Mouse (Mus musculus) megakaryocyte, embryonic 14.5 days (primary cell): ENCODE measurements at regions not wholly inside any gene's neighbourhood (a gene's known extent, or its start where the extent isn't known, plus 50 kb on each side); places are given as distances from the start of the nearest gene placed in this dataset.

Experiments used
- H3K27me3 ChIP-seq: replicated peaks from 2 replicates; pipeline ENCODE3; 2012; ENCODE audit warnings: inconsistent platforms
- H3K36me3 ChIP-seq: replicated peaks from 2 replicates; pipeline ENCODE3; 2012; ENCODE audit warnings: low read length, inconsistent platforms, mixed read lengths
- H3K4me1 ChIP-seq: 2 replicates; pipeline ENCODE4 v1.6.1; 2012; ENCODE audit warnings: inconsistent platforms
- H3K4me3 ChIP-seq: replicated peaks from 2 replicates; pipeline ENCODE3; 2012; ENCODE audit warnings: moderate library complexity, mild to moderate bottlenecking, inconsistent platforms
- H3K9me3 ChIP-seq: 2 replicates; pipeline ENCODE4 v1.6.1; 2012; ENCODE audit warnings: inconsistent platforms
- FLI1 ChIP-seq: IDR thresholded peaks from 2 replicates; pipeline ENCODE4 v1.6.1; 2012; ENCODE audit warnings: low read length, inconsistent platforms, mixed read lengths
- GATA1 ChIP-seq: IDR thresholded peaks from 3 replicates; pipeline ENCODE4 v1.6.1; 2012; ENCODE audit warnings: mixed read lengths, low read length, inconsistent platforms, borderline replicate concordance

DNA sequence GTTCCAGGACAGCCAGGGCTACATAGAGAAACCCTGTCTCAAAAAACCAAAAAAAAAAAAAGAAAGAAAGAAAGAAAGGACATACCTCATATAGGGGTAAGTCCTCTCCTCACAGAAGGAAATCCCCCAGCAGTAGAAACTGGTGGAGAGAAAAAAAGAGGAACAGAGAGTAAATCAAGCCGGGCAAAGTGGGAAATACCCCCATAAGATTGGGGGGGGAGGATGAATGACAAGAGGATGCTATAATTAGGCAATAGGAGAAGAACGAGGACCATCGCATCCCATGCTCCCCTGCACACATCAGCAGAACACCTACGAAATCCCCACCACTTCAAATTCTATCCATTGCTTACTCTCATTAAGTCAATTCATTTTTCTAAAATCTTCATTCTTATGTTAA lies 211.1 kb upstream of the Jarid2 start:
- no peak overlapping the region for H3K4me3 ChIP-seq
- H3K4me1 ChIP-seq = peaks cover 61% of the 10 kb centered on the region
- no peaks in the 10 kb centered on the region for H3K9me3 ChIP-seq
- no peaks in the 10 kb centered on the region for H3K36me3 ChIP-seq
- no peak for TF ChIP-seq GATA1
- no peak for TF ChIP-seq FLI1
- no peaks in the 10 kb centered on the region for H3K27me3 ChIP-seq

GRCm38 (mm10) chr13:44523516-44523915 lies 205.8 kb upstream of the Jarid2 start:
- TF ChIP-seq GATA1 = no peak
- no peak for TF ChIP-seq FLI1
- peaks cover 55% of the 10 kb centered on the region for H3K4me1 ChIP-seq
- peaks cover 2% of the 10 kb centered on the region for H3K36me3 ChIP-seq
- no peaks in the 10 kb centered on the region for H3K27me3 ChIP-seq
- no peaks in the 10 kb centered on the region for H3K9me3 ChIP-seq
- H3K4me3 ChIP-seq = no peak overlapping the region

DNA sequence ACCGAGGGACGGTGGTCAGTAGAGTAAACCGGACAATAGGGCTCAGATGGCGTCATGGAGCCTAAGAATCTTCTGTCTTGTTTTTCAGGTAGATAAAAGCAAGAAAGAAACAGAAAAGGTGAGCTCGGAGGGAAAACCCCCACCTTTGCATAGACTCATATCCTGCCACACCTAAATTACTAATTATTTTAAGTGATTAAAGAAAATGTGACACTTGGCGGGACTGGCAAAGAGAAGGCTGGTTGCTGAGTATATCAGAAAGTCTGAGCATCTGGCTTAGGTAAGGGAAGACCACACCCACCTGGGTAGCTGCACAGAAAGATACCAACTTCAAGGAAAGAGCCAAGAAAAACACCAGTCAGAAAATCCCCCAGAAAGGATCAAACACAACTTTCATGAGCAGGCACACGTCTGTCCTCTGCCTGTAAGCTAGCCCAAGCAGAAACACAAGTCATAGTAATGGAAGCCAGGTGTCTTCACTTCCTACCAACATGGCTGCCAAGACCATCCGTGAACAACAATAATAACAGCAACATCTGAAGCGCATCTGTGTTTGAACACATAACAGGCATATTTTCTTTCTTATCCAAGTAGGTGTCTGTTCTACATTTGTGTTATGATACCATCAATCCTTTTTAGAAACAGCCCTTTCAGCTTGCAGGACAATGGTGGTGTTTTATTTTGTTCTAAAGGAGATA lies 198.3 kb upstream of the Jarid2 start:
- no peak overlapping the region for H3K4me3 ChIP-seq
- H3K36me3 ChIP-seq = peaks cover 25% of the 10 kb centered on the region
- peaks cover 6% of the 10 kb centered on the region for H3K9me3 ChIP-seq
- TF ChIP-seq FLI1 (no peak), GATA1 (no peak)
- peaks cover 66% of the 10 kb centered on the region for H3K4me1 ChIP-seq
- H3K27me3 ChIP-seq = no peaks in the 10 kb centered on the region

DNA sequence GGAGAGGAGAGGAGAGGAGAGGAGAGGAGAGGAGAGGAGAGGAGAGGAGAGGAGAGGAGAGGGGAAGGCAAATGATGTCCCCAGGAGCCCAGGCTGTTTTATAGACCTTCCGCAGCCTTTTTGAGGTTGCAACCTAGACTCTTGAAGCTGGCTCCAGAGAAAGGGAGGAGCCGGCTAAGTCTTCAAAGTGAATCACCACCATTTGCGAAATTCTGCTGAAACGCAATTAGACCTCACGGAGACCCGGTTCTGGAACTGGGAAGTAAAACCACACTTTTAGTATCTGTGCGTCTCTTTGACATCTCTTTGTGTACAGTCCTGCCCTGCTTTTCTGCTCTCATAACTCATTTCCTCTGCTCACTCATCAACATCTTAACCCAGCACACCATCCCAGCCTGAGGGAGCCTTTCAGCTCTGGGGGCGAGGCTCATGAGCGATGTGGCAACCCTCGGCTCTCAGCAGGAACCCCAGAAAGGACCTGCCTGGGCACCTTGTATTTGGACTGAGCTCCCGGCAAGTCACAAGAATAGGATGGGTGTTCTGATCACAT lies 196.6 kb upstream of the Jarid2 start:
- Histone ChIP-seq H3K9me3 (peaks cover 12% of the 10 kb centered on the region), H3K4me3 (peak overlapping the region; percentile 28), H3K27me3 (no peaks in the 10 kb centered on the region), H3K36me3 (peaks cover 40% of the 10 kb centered on the region), H3K4me1 (peaks cover 75% of the 10 kb centered on the region)
- TF ChIP-seq FLI1 = no peak
- no peak for TF ChIP-seq GATA1

- TF ChIP-seq FLI1 (no peak), GATA1 (no peak)
- H3K4me1 ChIP-seq = peaks cover 71% of the 10 kb centered on the region
- no peaks in the 10 kb centered on the region for H3K27me3 ChIP-seq
- peaks cover 55% of the 10 kb centered on the region for H3K36me3 ChIP-seq
- H3K9me3 ChIP-seq = peaks cover 12% of the 10 kb centered on the region
- H3K4me3 ChIP-seq = no peak overlapping the region
Observed at GRCm38 (mm10) chr13:44534575-44535080, 194.6 kb upstream of the Jarid2 start.

- Histone ChIP-seq H3K4me3 (peak overlapping the region; percentile 64), H3K36me3 (peaks cover 55% of the 10 kb centered on the region)
Observed at GRCm38 (mm10) chr13:44535441-44535840, 193.8 kb upstream of the Jarid2 start.

DNA sequence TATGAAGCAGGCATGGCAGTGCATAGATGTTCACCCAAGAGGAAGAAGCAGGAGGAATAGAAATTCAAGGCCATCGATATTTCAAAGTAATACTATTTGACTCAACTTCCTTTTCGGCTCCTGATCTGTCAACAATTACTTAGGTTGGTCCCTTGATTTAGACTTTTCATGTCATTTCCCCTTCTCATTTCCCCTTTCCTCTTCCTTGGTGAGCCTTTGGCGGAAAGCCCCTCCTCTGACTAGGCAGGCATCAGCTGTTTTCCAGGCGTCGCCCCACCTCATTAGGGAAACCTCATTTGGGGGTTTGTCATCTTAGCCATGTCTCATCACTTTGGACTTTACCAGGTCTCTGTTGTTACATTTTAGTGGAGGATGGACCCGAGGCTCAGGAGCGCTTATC lies 191.0 kb upstream of the Jarid2 start:
- no peak for TF ChIP-seq GATA1
- no peak for TF ChIP-seq FLI1
- no peak overlapping the region for H3K4me3 ChIP-seq
- H3K4me1 ChIP-seq = peaks cover 73% of the 10 kb centered on the region
- peaks cover 12% of the 10 kb centered on the region for H3K9me3 ChIP-seq
- H3K36me3 ChIP-seq = peaks cover 52% of the 10 kb centered on the region
- H3K27me3 ChIP-seq = no peaks in the 10 kb centered on the region

More at GRCm38 (mm10) chr13:44535441-44535840, 193.8 kb upstream of the Jarid2 start:
- no peak for TF ChIP-seq GATA1
- no peak for TF ChIP-seq FLI1
- Histone ChIP-seq H3K27me3 (no peaks in the 10 kb centered on the region), H3K9me3 (peaks cover 12% of the 10 kb centered on the region), H3K4me1 (peaks cover 70% of the 10 kb centered on the region)

GRCm38 (mm10) chr13:44540401-44540800 lies 188.9 kb upstream of the Jarid2 start:
- TF ChIP-seq FLI1 = no peak
- TF ChIP-seq GATA1 = no peak
- H3K9me3 ChIP-seq = peaks cover 10% of the 10 kb centered on the region

GRCm38 (mm10) chr13:44541243-44541653 lies 188.0 kb upstream of the Jarid2 start:
- Histone ChIP-seq H3K36me3 (peaks cover 33% of the 10 kb centered on the region), H3K4me1 (peaks cover 78% of the 10 kb centered on the region), H3K4me3 (no peak overlapping the region), H3K27me3 (no peaks in the 10 kb centered on the region), H3K9me3 (peaks cover 3% of the 10 kb centered on the region; the same call in 1 of the 2 replicates)
- TF ChIP-seq GATA1 (no peak), FLI1 (no peak)

More at GRCm38 (mm10) chr13:44540401-44540800, 188.9 kb upstream of the Jarid2 start:
- H3K36me3 ChIP-seq = peaks cover 40% of the 10 kb centered on the region
- H3K4me1 ChIP-seq = peaks cover 75% of the 10 kb centered on the region
- no peak overlapping the region for H3K4me3 ChIP-seq
- no peaks in the 10 kb centered on the region for H3K27me3 ChIP-seq

DNA sequence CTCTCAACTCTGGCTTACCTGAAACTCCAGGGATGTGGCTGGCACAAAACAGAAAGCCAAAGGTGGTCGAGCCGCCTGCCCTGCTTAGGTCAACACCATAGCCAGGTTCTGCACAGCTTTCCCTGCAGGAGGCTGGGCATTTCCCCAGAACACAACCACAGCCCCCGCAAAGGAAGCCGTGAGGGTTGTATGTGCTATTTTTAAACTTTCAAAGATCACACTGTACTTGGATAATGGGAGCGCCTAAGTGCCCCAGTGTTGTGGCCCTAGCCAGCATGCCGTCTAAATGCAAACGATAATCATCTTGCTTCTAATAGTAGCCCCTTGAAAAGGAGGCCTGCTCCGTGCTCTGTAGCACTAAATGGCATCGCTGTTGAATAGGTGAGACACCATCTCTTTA lies 184.5 kb upstream of the Jarid2 start:
- H3K27me3 ChIP-seq = no peaks in the 10 kb centered on the region
- peaks cover 8% of the 10 kb centered on the region for H3K36me3 ChIP-seq
- peak overlapping the region; percentile 47 for H3K4me3 ChIP-seq
- peaks cover 88% of the 10 kb centered on the region for H3K4me1 ChIP-seq
- TF ChIP-seq GATA1 (no peak), FLI1 (no peak)
- no peaks in the 10 kb centered on the region for H3K9me3 ChIP-seq

GRCm38 (mm10) chr13:44546289-44546688 lies 183.0 kb upstream of the Jarid2 start:
- H3K9me3 ChIP-seq = no peaks in the 10 kb centered on the region
- no peak overlapping the region for H3K4me3 ChIP-seq
- no peaks in the 10 kb centered on the region for H3K27me3 ChIP-seq
- H3K36me3 ChIP-seq = peaks cover 8% of the 10 kb centered on the region
- peaks cover 90% of the 10 kb centered on the region for H3K4me1 ChIP-seq
- no peak for TF ChIP-seq FLI1
- no peak for TF ChIP-seq GATA1
